Mouse (Mus musculus): ENCODE data around the gene Dab2ip.

DNA sequence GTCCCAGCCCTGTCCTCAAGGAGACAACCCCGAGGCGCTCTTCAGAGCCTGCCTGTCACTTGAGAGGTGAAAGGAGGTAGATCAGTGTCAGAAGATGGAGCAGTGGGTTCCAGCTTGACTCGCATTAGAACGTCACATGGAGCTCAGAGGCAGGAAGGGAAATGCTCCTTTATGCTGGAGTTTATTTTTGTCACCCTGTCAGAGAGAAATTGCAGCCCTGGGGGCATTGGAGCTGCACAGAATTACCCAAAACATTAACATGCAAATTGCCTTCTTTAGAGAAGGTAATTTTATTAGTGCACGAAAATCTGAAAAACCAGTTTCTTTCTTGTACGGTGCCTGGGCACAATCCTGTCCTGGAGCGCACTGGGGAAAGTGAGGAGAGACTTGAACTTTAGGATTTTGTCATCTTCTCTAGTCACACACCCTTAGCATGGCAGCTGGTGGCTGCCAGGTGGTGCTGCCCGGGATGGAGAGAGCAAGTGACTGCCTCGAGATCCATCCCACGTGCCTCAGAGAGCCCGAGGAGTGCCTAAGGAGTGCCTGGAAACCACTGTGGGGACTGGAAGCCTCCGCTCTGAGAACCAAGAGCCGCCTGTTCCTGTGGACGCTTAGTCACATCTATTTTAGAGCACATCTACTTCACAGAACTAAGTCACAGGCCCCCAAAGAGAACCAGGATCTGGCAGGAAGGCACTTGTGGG, 209.9 kb downstream of the Dab2ip start:
- TF ChIP-seq CTCF (IDR thresholded peaks at IDR 0.05; ENCODE audit: low read depth): no peak
- no peak for TF ChIP-seq EP300 (optimal IDR thresholded peaks at IDR 0.05)
